ENCODE assay signal across 8 mouse cellular contexts in the genomic region with DNA sequence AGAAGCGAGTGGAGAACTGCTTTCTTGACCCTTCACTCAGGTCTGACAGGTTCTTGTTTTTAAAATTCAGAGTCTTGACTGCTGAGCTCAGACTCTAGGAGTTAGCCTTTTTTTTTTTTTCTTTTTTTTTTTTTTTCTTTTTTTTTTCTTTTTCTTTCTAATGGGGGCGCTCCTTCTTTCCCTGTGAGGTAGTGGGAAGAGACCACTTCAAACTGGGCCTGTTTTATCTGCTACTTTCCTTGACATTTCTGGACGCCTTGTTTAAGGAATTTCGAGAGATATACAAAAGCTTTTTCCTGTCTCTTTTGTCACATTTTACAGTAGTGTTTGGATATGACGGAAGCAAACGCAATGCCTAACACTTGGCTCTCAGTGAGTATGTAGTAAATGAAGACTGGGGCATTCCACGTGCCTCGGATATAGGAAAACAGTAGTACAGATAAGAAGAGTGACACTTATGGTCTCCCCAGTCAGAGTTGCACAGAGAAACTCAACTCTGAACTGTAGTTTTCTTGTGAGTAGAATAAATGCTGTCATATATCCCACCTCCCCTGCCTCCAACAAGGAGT. TPM values are rescaled to one million over a fixed set of nuclear protein-coding genes. Genes with fewer than 3 reads are reported as not detected.
DNase-seq lines count a peak whose midpoint lies in the region; ATAC-seq and TF ChIP-seq lines count a peak whose summit lies in the region.

No protein-coding gene starts in this region.

- peak overlapping the region; percentile 85 for H3K4me3 ChIP-seq in liver, adult 2 months (ENCODE audit: insufficient read depth, low read depth, low read length)
- H3K4me3 ChIP-seq in embryonic facial prominence, embryonic 15.5 days (replicated peaks): peak overlapping the region; percentile 55
- peak overlapping the region; percentile 56 for H3K4me3 ChIP-seq in limb, embryonic 12.5 days (replicated peaks)

- TF ChIP-seq POLR2A in liver, adult 2 months (IDR thresholded peaks at IDR 0.05; ENCODE audit: extremely low read depth, insufficient read depth, low read length): no peak

- H3K79me2 ChIP-seq in liver, adult 2 months (ENCODE audit: control insufficient read depth, insufficient read depth, low read length): no peaks in the 10 kb centered on the region

- no peaks in the 10 kb centered on the region for H3K9me3 ChIP-seq in embryonic facial prominence, embryonic 15.5 days (replicated peaks)
- H3K9me3 ChIP-seq in limb, embryonic 12.5 days: no peaks in the 10 kb centered on the region

- H3K4me1 ChIP-seq in liver, adult 2 months (ENCODE audit: control insufficient read depth, insufficient read depth, low read length): no peaks in the 10 kb centered on the region; the same call in 1 of the 2 replicates
- H3K4me1 ChIP-seq in embryonic facial prominence, embryonic 15.5 days: no peaks in the 10 kb centered on the region
- H3K4me1 ChIP-seq in limb, embryonic 12.5 days (replicated peaks): 0 out of 2 replicates have a peak, but pooled peaks cover 5% of the 10 kb centered on the region

- no peak for DNase-seq in liver, adult 2 months (ENCODE audit: extremely low read depth, low read depth, low spot score)
- DNase-seq in liver: no peak
- DNase-seq in retina, embryonic 14.5 days (ENCODE audit: low spot score): peak; percentile 5
- DNase-seq in cerebellum, adult 9-10 months: no peak
- DNase-seq in cerebellum, postnatal 4 days (ENCODE audit: low spot score in 2 of 2): no peak
- DNase-seq in right cerebral cortex, postnatal 14 days: no peak

- peaks cover 7% of the 10 kb centered on the region for H3K36me3 ChIP-seq in liver, adult 2 months (ENCODE audit: control insufficient read depth, insufficient read depth, low read length)
- no peaks in the 10 kb centered on the region for H3K36me3 ChIP-seq in embryonic facial prominence, embryonic 15.5 days
- H3K36me3 ChIP-seq in limb, embryonic 12.5 days: no peaks in the 10 kb centered on the region

- H3K4me2 ChIP-seq in embryonic facial prominence, embryonic 15.5 days (replicated peaks): peak overlapping the region; percentile 88
- peak overlapping the region; percentile 85 for H3K4me2 ChIP-seq in limb, embryonic 12.5 days

- no peak for ATAC-seq in embryonic facial prominence, embryonic 15.5 days (ENCODE audit: insufficient number of reproducible peaks, low FRiP score, low TSS enrichment, low read depth)
- ATAC-seq in limb, embryonic 12.5 days (ENCODE audit: insufficient number of reproducible peaks, insufficient read depth, low FRiP score, low TSS enrichment, low read depth): no peak

- 32% methylated on average over 8 of the region's 8 CpGs for WGBS in liver, adult 2 months
- 43% methylated on average over 8 of the region's 8 CpGs for WGBS in embryonic facial prominence, embryonic 15.5 days
- 65% methylated on average over 8 of the region's 8 CpGs for WGBS in limb, embryonic 12.5 days

- no peak for TF ChIP-seq CTCF in liver, adult 2 months (IDR thresholded peaks at IDR 0.05; ENCODE audit: low read depth, low read length)

- H3K9ac ChIP-seq in liver, adult 2 months (ENCODE audit: low read depth, low read length): peak overlapping the region; percentile 17; the same call in 1 of the 2 replicates
- H3K9ac ChIP-seq in embryonic facial prominence, embryonic 15.5 days: peak overlapping the region; percentile 57; the same call in 1 of the 2 replicates
- H3K9ac ChIP-seq in limb, embryonic 12.5 days (replicated peaks): peak overlapping the region; percentile 67; the same call in 1 of the 2 replicates

- peak overlapping the region; percentile 70; the same call in 1 of the 2 replicates for H3K27ac ChIP-seq in liver, adult 2 months (replicated peaks; ENCODE audit: insufficient read depth, low read depth, low read length)
- H3K27ac ChIP-seq in embryonic facial prominence, embryonic 15.5 days (replicated peaks): no peak overlapping the region
- no peak overlapping the region for H3K27ac ChIP-seq in limb, embryonic 12.5 days

- no peaks in the 10 kb centered on the region for H3K27me3 ChIP-seq in liver, adult 2 months (ENCODE audit: control insufficient read depth, insufficient read depth, low read length)
- no peaks in the 10 kb centered on the region for H3K27me3 ChIP-seq in embryonic facial prominence, embryonic 15.5 days
- H3K27me3 ChIP-seq in limb, embryonic 12.5 days: 0 out of 2 replicates have a peak, but pooled peaks cover 3% of the 10 kb centered on the region

RNA-seq across cellular contexts. Expression of gene Ctsc, which starts 0.8 kb away (rescaled TPM):
- 124 and 131 TPM in 2 replicates for total RNA-seq in liver, adult 2 months (2014; rRNA removed)
- polyA plus RNA-seq in liver, adult 2 months (2012; rRNA removed): 83.6 and 93.6 TPM in 2 replicates
- 86.2 and 89.7 TPM in 2 replicates for polyA plus RNA-seq in embryonic facial prominence, embryonic 15.5 days (2015; fragmentation: Nextera tagmentation; extraction: Ambion mirVana)
- polyA plus RNA-seq in limb, embryonic 12.5 days (2016; fragmentation: Nextera tagmentation; extraction: Ambion mirVana): 36.7 and 40.9 TPM in 2 replicates

Comparison
In these comparisons a context has a peak if more than half of its experiments do, and no peak if none do; other contexts are left out.
1. H3K9ac ChIP-seq: peak in every context shown above with its lines; median percentile 67 in limb, embryonic 12.5 days; 57 in embryonic facial prominence, embryonic 15.5 days; 17 in liver, adult 2 months.